Mouse (Mus musculus): Measurements from ENCODE around the gene Cyp3a59. TPM values are rescaled to one million over a fixed set of nuclear protein-coding genes. Genes with fewer than 3 reads are reported as not detected.

The Cyp3a59 gene
- polyA plus RNA-seq (2017; shearing (Covaris generic)) = not detected

DNA sequence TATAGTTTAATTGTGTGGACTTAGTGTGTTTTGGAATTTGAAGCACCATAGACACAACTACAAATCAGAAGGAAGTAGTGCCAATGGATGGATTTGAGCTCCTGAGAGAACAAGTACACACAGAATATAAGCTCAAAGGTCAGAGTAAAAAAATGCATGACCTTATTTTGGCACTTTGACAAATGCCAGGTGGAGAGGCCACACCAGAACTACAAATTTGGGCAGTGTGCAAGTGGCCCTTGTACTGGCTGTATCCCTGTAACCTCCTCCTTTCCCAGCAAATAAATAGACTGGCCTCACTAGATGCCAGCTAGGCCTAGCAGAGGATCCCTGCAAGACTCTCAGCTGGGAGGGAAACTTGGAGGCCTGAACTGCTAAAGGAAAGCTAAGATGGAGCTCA, at the start of gene Cyp3a59:
Gene Cyp3a59, plus strand, starts transcription at position 313 of the 400 bp plus-strand sequence.

DNA sequence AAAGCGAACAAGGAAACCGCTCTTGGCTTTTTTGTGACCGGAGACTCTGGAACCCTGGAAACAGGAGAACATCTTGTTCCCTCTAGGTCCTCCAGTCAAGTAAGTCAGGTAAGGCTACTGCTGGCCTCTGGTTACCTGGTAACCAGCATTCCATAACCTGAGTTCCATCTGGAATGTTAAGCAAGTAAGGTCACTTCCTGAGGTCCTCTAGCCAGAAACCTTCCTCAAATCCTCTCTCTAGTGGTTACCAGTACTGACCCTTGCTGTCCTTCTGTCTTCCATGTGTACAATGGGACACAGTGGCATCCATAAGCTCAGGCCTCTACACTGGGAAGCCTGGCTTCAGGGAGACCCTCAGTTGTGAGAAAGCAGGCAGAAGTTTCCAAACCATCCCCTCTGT, 81.4 kb downstream of the Cyp3a59 start, which contains the start of gene Gm5565:
Gene Gm5565, minus strand, starts transcription at position 101 of the 400 bp plus-strand sequence.

Other genes starting within 250 kb of the Cyp3a59 start
- gene Cyp3a11, start 199.3 kb upstream of the Cyp3a59 start, polyA plus RNA-seq (2017; shearing (Covaris generic)) = not detected
- not detected for gene Cyp3a25, start 69.6 kb upstream of the Cyp3a59 start, polyA plus RNA-seq (2017; shearing (Covaris generic))
- not detected for gene Gm5565, start 81.3 kb downstream of the Cyp3a59 start, polyA plus RNA-seq (2017; shearing (Covaris generic))
- gene Gm6309, start 91.5 kb downstream of the Cyp3a59 start, polyA plus RNA-seq (2017; shearing (Covaris generic)) = not detected
- gene 1700001J03Rik, start 106.0 kb downstream of the Cyp3a59 start, polyA plus RNA-seq (2017; shearing (Covaris generic)) = 0.84 TPM
- gene Rnf6, start 142.3 kb downstream of the Cyp3a59 start, polyA plus RNA-seq (2017; shearing (Covaris generic)) = 87.5 TPM
- gene Cdk8, start 152.0 kb downstream of the Cyp3a59 start, polyA plus RNA-seq (2017; shearing (Covaris generic)) = 7.2 TPM

Measured in activated CD4-positive, CD25-positive, alpha-beta regulatory T cell, adult 9 weeks (primary cell).